Mouse (Mus musculus): ENCODE results near the gene Telo2.

Telo2 gene

DNA sequence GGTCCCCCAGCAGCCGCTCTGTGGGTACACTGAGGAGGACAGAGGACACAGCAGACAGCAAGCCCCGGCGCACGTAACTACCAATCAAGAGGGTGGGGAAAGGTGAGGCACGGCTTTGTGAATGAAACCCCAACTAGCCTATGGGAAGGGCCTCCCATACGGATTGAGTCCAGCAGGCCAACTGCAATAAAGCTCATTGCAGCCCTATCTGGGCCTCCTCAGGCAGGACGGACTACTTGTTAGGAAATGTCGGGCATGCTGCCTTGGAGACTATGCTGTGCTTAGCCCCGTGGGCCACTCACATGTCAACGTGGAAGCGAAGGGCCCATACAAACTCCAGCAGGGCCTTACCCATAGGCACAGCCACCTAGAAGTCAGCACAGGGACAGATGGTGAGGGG lies 14.4 kb downstream of the Telo2 start:
- in situ Hi-C loops (cut with MboI), result no loop called here

DNA sequence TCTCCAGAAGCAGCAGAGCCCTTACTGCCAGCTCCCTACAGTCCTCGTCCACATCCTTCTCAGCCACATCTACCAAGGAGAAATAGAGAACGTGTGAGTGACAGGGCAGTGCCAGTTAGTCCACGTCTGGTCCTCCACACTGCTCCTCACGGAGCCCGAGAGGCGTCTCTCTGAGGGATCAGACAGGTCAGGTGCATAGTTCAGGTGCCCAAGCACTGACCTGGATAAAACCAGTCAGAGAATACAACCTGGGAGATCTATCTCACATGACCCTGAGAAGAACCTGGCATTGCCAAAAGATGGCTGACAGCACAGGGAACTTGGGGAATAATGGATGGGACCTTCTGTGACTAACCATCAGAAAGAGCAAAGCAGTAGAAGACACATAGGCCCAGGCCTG lies 15.7 kb downstream of the Telo2 start:
- in situ Hi-C loops (cut with MboI), result no loop called here

DNA sequence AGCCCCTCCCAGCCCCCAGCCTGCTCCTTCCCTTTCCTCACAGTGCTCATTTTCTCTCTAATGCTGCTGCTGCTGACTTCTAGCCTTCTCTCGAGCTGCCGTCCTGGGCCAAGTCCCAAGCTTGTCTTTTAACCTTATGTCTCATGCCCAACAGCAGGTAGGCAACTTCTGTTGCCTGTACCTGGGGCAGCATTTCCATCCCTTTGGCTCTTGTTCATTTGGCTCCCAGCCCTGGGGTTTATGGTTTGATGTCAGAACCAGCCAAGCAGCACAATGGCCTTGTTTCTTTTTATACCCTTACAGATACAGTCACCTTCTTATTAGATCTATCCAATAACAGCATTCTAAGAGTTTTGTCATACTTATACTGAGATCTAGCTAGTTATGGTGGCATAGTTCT lies 19.5 kb downstream of the Telo2 start:
- in situ Hi-C loops (cut with MboI), result no loop called here

DNA sequence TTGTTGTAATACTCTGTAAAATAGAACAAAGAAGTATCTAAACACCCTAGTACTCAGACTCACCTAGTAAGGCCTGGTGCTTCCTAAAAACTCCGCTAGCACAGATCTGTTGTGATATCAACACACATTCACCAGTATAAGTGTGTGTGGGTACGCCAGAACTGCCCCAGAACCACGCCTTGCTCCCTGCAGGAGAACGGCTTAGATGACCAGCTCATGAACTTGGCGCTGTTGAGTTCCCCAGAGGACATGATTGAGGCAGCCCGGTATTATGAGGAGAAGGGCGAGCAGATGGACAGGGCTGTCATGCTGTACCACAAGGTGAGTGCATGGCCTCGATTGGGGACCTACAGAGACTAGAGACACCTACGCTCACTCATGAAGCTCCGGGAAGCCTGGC lies 25.3 kb downstream of the Telo2 start:
- in situ Hi-C loops (cut with MboI), result no loop called here

DNA sequence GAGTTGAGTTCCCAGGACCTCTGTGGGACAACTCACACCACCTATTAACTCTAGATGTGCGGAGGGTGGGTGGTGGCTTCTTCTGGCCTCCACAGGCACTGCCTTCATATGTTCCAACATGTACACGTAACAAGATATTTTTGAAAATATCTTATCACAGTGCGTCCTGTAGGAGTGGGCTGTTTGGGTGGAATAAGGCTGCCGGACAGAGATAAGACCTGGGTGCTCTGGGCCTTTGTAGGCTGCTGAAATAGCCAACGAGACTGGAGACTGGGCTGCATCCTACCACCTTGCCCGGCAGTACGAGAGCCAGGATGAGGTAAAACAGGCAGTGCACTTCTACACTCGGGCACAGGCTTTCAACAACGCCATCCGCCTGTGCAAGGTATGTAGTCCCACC lies 26.6 kb downstream of the Telo2 start:
- in situ Hi-C loops (cut with MboI), result no loop called here

DNA sequence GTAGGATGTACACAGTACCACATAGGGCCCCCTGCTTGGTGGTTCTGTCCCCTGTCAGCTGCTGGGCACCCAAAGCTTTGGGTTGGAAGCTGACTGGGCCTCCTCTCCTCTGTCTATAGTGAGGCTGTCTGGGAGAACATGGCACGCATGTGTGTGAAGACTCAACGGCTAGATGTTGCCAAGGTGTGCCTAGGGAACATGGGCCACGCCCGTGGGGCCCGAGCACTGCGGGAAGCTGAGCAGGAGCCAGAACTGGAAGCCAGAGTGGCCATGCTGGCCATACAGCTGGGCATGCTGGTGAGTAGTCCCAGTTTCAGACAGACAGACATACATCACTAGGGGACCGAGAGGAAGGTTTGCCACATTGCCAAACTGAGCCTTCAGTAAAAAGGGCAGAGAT lies 29.0 kb downstream of the Telo2 start:
- in situ Hi-C loops (cut with MboI), result no loop called here

DNA sequence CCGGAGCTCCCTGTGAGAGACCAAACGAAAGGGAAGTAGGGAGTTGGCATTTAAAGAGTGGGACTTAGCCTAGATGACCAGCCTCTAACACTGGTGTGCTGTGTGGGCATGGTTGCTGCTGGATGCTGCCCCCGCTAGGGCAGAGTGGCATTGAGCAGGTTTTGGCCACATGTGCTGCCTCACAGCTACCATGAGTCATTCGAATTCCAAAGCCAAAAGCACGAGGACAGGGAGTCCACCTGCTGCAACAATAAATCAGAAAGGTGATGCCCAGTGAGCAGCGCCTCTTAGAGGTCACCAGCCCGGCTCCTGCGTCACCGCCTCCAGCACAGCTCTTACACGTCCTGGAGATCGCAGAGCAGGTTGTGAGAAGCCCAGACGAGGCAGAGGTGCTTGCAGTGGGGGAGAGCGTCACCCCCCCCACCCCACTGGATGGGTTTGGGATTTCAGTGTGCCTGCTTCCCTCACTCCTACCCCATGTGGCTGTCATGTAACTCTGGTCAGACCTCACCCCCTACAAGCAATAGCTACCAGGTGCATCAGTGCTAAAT lies 30.9 kb downstream of the Telo2 start:
- in situ Hi-C loops (cut with MboI), result no loop called here

DNA sequence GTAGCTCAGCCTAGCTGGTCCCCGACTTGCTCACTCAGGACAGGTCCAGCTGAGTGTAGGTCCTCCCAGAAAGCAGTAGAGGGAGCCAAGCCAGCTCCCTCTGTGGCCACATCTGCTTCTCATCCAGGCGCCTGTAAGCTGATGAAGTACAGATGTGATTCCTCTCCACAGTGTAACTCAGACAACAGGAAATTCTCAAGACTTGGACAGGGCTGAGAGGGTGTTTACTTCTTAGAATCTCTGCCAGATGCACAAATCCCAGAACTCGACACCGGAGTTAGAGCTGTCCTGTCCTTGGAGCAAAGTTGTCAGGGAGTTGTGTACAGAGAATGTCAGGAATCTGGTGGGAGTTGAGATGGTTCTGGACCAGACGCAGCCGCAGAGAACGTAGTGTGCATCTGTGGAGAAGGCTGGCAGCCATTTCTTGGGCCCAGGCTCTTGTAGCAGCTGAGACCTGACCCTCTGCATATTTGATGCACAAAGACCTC lies 32.3 kb downstream of the Telo2 start, which contains the start of gene Tmem204:
Tmem204 (minus strand) TSS at position 148 of the 488 bp plus-strand sequence.
- in situ Hi-C loops (cut with MboI), result no loop called here

DNA sequence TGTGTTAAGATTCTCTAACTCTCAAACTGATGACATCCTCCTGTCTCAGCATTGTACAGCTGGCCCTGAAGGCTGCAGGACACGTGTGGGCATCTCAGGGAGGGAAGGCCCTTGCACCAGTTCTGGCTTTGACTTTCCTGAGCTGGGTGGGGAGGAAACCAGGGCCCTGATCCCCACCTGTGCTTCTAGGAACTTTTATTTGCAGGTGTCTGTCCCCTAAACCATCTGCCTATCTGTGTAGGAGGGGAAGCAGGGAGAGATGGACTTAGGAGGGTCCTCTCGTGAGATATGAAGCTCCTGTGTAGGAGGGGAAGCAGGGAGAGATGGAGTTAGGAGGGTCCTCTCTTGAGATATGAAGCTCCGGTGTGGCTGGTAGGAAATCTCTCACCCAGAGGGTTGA lies 32.9 kb downstream of the Telo2 start:
- in situ Hi-C loops (cut with MboI), result no loop called here

DNA sequence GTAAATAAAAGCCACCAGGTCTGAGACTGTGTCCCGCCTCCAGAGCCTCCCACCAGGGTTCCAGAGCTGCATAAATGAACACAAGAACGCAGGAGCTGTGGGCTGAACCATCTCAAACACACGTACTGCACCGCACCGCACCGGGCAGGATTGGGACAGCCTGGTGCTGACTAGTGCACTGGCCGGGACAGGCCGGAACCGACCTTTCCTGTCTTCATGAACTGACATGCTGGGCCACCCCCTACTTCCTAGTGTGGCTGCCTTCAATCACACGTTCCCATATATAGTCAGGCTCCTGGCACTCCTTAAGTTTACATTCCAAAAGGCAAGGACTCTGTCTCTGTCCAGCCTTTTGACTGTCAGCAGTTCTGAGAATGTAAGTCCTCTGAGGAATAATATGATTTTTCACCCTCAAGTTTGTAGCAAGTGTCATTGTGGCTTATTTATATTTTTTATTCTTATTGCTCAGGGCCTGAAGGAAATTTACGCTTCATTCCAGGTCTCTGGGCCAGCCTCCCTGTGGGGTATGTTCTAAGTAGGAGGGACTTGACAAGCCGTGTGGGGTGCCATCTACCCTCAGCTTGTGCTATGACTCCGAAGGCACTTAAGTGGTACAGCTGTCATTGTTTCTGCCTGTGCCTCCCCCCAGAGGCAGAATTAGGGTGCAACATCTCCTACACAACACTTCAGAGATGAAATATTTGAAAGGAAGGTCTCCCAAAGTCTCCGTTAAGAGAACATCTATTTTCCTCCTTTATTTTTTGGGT lies 33.5 kb downstream of the Telo2 start:
- in situ Hi-C loops (cut with MboI), result no loop called here

DNA sequence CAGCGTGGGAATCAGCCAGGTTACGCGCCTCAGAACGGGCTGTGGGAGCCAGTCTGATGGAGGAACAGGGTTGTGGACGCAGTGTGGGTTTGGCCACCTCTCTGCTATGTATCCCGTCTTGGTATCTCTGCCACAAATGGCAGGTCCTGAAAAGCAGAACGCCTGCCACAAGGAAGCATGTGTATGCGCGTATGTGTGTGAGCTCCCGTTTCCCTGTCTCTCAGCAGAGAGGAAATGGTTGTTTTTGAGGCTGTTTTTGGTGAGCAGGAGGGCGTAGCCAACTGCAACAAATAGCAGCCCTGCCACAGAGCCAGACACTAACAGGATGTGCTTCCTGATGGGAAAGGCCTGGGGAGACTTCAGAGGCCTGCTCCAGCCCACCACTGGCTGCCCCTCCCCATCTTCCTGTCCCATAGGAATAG lies 34.8 kb downstream of the Telo2 start:
- in situ Hi-C loops (cut with MboI), result no loop called here

DNA sequence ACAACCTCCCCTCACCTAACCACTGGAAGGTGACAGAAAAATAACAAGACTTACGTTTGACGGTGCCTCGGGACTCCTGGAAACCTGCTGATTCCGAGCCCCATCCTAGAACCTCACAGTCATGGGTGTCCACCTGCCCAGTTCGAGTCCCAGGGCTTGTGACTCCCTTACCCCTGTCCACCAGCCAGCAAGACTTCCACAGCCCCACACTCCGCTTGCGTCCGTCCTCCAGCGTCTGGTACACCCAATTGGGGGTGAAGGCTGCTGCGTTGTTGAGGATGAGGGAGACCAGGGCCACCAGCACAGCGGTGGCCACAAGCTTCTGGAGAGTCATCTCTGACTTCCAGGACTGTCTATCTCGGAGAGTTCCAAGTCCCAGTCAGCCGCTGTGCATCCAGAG lies 35.6 kb downstream of the Telo2 start:
- in situ Hi-C loops (cut with MboI), result no loop called here

DNA sequence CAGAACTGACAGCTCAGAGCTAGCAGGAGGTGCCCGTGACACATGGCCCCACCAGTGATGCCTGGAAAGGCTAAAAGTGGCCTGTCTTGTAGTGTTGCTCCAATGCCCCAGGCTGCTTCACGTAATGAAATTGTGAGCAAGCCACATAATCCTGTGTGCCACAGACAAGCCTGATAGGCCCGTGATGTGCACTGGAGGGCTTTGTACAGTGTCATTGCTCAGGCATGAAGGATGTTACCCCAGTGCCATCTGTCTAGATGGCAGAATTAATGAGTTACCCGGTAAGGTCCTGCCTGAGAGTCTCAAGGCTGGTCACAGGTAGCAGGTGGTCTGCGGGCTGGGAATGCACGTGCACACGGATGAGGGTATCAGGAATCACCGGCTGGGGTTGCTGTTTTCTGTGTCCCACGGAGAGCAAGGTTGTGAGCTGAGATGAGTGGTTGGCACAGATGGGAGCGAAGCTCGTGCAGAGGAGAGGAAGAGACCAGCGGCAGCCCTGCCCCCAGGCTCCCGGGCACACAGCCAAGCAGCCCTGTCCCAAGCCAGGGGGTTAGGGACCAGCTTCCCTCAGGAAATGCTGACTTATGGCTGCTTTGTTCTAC lies 37.9 kb downstream of the Telo2 start:
- in situ Hi-C loops (cut with MboI), result no loop called here

DNA sequence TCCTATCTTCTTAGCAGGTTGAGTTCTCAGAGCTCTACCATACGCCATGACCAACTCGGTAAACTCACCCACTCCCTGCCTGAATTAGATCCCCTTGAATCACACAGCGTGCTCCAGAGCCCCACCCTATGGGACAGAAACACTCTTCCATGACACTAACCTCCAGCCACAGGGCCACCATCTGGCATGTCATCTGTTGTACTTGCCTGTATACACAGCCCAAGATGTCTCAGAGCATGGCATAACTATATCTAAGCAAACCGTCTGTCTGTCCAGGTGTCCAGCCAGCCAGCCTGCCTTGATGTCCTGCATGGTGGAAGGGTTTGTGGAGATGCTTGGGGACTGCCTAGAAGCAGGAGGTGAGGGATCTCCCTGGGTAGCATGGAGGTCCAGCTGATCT lies 38.9 kb downstream of the Telo2 start:
- in situ Hi-C loops (cut with MboI), result no loop called here

DNA sequence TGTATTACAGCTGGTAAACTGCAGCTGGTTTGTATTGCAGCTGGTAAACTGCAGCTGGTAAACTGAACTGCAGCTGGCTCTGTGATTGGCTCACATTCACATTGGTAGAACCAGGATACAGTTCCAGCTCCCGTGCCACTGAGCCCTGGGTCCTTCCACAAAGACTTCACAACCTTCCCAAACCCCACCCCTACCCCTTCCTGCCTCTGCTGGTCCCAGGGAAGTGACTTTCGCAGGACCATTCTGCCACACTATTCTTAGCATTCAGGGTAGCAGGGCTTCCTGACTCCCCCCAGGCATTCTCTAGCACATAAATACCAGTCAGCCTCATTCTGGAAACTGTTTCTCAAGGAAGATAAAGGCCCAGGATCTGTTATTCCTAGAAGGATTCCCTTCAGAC lies 47.1 kb downstream of the Telo2 start:
- in situ Hi-C loops (cut with MboI), result no loop called here

DNA sequence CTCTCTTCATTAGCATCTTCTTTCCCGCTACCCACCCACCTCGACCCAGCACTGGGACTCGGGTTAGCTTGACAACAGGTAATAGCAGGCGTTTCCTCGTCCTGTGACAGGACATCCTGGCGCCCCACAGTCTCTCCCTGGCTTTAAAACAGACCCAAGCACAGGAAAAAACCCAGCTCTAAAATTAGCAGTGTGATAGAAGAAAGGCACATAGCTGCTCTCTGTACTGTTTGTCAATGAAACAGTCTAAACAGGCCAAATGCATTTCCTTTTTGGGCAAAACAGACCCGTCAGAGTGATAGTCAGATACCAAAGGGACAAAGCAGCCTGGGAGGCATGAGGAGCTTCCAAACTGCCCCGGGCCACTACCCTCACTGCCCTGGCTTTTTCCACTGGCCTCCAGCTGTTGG lies 48.3 kb downstream of the Telo2 start:
- in situ Hi-C loops (cut with MboI), result no loop called here

DNA sequence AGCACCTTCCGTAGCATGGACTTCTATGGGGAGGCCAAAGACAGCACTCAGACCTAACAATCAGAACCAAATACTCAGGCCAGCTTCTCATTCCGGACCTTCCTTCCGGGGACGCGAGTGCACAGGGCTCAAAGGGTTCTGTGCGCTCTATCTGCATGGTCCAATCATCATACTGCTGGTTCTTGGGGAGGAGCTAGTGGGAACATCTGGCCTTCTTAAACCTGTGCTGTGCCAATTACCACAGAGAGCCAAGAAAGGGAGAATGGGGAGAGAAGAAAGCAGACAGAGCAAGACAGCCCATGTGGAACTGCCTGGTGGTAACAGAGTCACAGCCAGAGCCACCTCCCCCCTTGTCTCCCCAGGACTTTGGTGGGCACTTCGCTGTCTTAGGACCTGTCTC lies 49.2 kb downstream of the Telo2 start:
- in situ Hi-C loops (cut with MboI), result no loop called here

DNA sequence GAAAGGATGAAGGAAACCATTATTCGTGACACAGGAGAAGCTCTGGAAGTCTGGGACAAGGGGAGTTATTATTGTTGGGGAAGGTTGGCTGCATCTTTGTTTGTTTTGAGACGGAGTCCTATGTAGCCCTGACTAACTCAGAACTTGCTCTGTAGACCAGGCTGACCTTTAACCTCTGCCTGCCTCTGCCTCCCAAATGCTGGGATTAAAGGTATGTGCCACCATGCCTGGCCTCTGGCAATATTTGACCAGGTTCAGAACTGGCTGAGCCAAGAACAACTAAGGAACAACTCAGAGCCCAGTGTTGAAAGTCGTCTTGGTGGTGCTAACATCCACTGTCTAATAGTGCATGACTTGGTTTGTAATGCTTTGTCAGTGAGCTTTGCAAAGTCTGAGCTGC lies 50.6 kb downstream of the Telo2 start:
- in situ Hi-C loops (cut with MboI), result no loop called here

DNA sequence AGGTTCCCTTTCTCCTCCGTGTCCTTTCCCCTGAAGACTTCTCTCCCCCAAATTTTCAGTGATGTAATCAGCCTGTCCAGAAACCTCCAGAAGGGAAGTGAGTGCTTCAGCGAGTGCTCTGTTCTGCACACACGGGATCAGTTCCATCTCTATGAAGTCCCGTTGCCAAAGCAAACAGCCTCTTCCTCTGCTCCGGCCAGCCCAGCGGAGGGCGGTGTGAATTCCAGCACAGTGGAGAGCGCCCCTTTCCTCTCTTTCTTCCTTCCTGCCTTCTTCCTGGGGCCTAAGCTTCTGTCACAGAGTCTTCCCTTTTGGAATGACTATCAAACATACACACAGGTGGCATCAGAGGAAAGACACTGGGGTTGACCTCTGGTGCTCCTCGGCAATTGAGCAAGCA lies 51.4 kb downstream of the Telo2 start:
- in situ Hi-C loops (cut with MboI), result no loop called here

DNA sequence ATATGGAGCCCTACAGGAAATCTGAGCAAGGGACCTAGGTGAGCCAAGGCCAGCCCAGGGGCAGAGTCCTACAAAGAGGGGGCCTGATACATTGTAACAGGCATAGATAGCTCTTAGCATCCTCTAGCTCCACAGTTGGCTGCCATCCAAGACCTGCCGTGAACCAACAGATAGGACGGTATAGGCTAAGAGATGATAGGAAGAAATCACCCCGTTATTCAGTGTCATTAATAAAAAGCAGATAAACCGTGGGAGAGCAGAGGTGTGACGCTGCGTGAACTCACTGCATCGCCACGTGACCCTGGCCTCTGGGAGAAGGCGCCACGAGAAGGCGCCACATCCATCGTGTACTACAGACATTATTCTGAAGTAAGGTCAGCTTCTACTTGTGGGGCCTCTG lies 51.9 kb downstream of the Telo2 start:
- in situ Hi-C loops (cut with MboI), result no loop called here

DNA sequence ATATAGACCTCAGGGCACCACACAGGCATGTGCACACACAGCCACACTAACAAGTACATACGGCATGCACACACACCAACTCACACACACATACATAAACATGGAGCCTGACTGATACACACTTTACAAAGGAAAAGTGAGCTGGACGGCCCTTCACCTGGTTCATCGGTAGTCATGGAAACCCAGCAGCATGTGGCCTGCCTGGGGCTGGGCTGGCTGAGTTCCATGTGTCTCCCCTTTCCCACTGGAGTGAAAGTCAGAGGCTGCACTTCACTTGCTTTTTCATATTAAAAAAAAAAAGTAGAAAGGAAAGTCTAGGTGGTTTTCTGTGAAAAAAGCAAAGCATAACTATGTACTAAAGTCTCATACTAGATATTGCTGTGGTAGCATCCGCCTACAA lies 52.5 kb downstream of the Telo2 start:
- in situ Hi-C loops (cut with MboI), result no loop called here

DNA sequence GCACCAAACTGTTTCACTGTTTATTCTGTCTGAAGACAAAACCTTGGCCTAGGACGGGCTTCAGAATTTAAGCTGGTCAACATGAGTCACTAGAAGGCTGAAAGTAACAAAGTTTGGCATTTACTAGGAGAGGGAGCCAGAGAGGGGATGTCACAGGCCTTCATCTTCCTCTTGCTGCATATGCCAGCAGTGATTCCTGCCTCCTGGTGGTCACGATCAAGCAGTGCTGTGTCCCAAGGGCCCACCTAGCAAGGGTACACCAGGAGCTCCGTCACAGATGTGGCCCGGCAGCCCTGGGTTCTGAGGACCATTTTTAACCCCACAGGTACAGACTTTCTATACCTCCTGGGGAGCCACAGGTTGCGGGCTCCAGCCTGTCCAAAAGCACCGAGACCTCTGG lies 58.7 kb downstream of the Telo2 start:
- in situ Hi-C loops (cut with MboI), result no loop called here

DNA sequence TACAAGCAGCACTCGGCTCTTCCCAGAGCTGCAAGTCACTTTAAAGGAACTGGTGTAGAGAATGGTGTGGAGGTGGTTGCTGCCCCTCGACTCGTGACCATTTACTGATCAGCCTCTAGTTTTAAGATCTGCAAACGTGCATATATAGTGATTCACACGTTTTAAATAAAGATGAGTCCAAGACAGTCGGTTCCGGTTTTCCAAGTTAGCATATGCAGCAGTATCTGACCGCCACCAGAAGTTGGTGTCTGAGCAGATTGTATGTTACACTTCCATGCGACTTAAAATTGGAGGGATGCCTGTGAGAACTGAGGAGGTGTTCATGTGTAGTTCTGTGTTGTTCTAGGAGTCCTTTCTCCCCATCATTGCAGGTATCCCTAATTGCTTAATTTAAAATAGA lies 62.5 kb downstream of the Telo2 start:
- in situ Hi-C loops (cut with MboI), result no loop called here
